Mouse (Mus musculus) embryo, embryonic 9.5 days (tissue): ENCODE measurements around the gene Zfp341.

Source experiments
- DNase-seq: peaks from one replicate; pipeline ENCODE4 v3.0.0-alpha.2; 2017; ENCODE audit errors: extremely low spot score

The Zfp341 gene

GRCm38 (mm10) chr2:154676653-154677609, 63.8 kb downstream of the Zfp341 start:
- peak; percentile 41 for DNase-seq

GRCm38 (mm10) chr2:154677651-154678139, 64.6 kb downstream of the Zfp341 start:
- DNase-seq = peak; percentile 60

DNA sequence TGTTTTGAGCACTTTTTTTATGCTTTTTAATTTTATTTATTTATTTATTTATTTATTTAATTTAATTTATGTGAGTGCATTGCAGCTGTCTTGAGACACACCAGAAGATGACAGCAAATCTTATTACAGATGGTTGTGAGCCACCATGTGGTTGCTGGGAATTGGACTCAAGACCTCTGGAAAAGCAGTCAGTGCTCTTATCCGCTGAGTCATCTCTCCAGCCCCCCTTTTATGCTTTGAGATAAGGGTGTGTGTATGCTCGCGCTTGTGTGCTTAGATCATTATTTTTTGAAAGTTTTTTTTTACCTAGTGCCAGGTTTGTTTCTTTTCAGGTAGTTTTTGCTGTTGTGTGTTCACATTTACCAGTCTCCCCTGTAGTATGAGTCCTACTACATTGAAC, 65.9 kb downstream of the Zfp341 start:
- no peak for DNase-seq

DNA sequence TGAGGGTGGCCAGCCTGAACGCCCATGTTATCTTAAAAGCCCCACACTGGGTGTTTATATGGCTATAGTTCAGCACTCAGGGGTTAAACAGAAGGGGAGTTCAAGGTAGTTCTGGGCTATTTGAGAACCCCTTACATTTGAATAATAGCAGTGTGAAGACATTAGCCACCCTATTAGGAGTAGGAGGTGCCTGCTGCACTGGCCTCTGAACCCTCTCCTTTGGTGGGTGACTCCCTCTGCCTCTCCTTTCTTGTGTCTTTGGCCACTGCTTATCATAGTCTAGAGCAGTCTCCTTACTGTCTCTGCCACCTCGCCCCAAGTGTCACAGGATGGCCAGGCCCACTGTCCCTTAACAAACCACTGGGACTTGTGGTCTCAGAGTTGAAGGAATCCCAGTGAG, 67.2 kb downstream of the Zfp341 start:
- DNase-seq = no peak

DNA sequence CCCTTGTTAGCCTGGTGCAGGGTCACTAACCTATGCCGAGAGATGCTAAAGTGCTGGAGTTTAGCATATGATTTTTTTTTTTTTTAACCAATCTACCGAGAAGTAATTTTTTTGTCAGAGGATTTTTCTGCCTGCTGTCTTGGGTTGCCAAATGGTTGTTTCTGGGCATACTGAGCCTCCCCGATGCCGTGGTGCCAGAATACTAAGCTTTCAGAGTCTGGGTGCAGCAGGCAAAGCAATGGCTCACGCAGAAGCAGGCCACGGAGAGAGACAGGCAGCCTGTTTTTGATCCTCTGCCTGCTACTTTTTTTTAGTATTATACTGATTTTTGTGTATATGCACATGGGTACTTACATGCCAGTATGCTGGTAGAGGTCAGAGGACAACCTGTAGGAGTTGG, 67.8 kb downstream of the Zfp341 start:
- DNase-seq = no peak

- DNase-seq = no peak
Observed at GRCm38 (mm10) chr2:154682712-154683111, 69.6 kb downstream of the Zfp341 start.

GRCm38 (mm10) chr2:154684901-154685470, 71.9 kb downstream of the Zfp341 start:
- no peak for DNase-seq

DNA sequence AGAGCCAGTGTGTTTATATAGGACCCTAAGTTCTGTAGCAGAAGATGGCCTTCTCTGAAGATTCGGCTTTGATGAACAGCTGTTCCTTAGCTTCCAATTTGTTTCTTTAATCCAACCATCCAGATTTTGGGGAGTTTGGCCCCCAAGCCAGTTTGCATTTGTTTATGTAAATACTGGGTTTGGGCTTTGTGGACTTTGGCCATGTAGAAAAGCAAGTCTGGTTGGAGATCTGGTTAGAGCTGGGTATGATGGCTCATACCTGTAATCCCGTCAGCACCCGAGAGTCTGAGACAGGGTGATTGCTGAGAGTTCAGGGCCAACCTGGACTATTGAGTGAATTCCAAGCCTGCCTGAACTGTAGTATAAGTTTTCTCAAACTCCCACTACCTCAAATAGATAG, 72.7 kb downstream of the Zfp341 start:
- no peak for DNase-seq

DNA sequence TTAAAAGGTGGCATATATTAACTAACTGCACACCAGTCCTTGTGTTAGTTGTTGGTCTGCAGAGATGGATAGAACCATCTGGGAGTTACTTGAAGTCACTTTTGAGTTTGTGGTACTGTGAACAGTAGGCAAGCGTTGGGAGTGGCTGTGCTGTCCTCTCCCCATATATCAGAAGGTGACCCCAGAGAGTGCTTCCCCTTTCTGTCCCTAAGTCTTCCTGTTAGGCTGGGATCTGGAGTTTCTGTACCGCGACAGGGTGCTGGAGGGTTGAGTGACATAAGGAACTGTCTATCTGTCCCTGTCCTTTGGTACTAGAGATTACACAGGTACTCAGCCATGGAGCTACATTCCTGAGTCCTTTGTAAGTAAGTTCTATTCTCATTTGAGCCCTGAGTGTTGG, 73.7 kb downstream of the Zfp341 start:
- DNase-seq = no peak

GRCm38 (mm10) chr2:154689391-154689790, 76.3 kb downstream of the Zfp341 start:
- no peak for DNase-seq

- DNase-seq = no peak
Observed at GRCm38 (mm10) chr2:154690959-154691358, 77.9 kb downstream of the Zfp341 start.

GRCm38 (mm10) chr2:154693186-154693940, 80.3 kb downstream of the Zfp341 start:
- no peak for DNase-seq

DNA sequence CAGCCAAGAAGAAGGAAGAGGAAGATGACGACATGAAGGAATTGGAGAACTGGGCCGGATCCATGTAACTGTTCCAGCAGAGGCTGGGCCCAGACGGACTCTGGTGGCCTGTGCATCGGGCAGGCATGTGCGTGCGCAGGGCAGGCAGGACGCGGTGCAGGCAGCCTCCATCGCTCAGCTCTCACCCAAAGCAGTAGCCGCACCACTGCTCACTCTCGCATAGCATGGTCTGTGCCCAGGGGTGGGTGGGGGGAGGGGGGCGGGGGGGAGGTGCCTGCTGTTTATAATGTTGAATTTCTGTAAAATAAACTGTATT, 80.8 kb downstream of the Zfp341 start:
- no peak for DNase-seq

GRCm38 (mm10) chr2:154695690-154696089, 82.6 kb downstream of the Zfp341 start:
- DNase-seq = no peak
